Mouse (Mus musculus) T-cell, adult 66 days (primary cell): ENCODE data around the gene Mterf2. TPM values are rescaled to one million over a fixed set of nuclear protein-coding genes. Genes with fewer than 3 reads are reported as not detected.

Experiments used
- total RNA-seq, 2 experiments: library from RNA; stranded (reverse); gene quantifications; 3 replicates in 1 of 2; 4 replicates in 1 of 2; pipeline ENCODE4 v1.2.4; 2023

Gene Mterf2
- 10 to 100 TPM; 10.0 to 12.1 TPM for total RNA-seq

GRCm38 (mm10) chr10:85127395-85128287 lies at the start of gene Mterf2:
Gene Mterf2, minus strand, starts transcription at chr10:85128027.

GRCm38 (mm10) chr10:85102247-85103084 lies 25.4 kb downstream of the Mterf2 start, which contains the start of the genes Fhl4 and Tmem263:
Gene Fhl4, minus strand, starts transcription at chr10:85102495.
Gene Tmem263, plus strand, starts transcription at chr10:85102627.

Other genes starting within 250 kb of the Mterf2 start
- 10 to 100 TPM; 38.9 TPM for gene Ric8b, start 210.4 kb downstream of the Mterf2 start, total RNA-seq
- gene Fhl4, start 25.5 kb downstream of the Mterf2 start, total RNA-seq = under 1 TPM; 0.47 to 0.86 TPM
- gene Tmem263, start 25.4 kb downstream of the Mterf2 start, total RNA-seq = 10 to 100 TPM; 10.2 to 12.1 TPM
- 10 to 100 TPM; 27.6 to 34.3 TPM for gene Cry1, start 57.0 kb upstream of the Mterf2 start, total RNA-seq